8 mouse cellular contexts compared by ENCODE assay signal in the genomic region with DNA sequence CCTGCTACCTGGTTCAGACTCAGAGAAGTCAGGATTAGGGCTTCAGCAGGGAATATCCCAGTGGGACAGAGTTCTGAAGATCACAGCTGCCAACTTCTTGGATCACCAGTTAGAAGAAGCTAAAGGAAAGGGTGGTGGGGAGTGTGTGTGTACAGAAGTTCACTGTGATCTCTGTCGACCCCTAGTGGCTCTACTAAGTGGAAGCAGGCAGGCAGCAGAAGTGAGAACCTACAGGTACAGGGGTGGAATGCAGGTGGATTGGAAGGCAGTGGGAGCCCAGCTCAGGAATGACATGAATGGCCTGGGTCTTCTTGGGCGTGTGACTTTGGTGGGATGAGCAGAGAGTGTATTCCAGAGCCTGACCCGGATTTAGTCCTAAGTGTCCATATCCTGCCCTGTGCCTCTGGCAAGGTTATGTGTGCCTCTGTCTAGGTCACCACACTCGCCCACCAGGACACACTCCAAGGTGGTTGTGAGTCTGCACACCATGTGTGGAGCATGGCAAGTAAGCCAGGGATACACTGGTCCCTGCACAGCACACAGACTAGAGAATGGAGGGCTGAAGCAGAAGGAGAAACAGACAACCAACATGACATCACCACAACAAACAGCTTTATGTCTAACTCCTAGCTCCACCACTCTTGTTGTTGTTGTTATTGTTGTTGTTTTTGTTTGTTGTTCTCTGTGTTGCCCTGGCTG. TPM values are rescaled to one million over a fixed set of nuclear protein-coding genes. Genes with fewer than 3 reads are reported as not detected.
DNase-seq lines count a peak whose midpoint lies in the region; TF ChIP-seq lines count a peak whose summit lies in the region.

No protein-coding gene starts in this region.

- intact Hi-C loops in left cerebral cortex, postnatal 14 days (cut with DNase I), result loop anchor here (10.0 kb wide), 1 partner anchor 259 kb away; no protein-coding TSS in a partner anchor
- intact Hi-C loops in left cerebral cortex, postnatal 36 days (cut with DNase I), result loop anchor here (10.0 kb wide), 1 partner anchor 269 kb away; no protein-coding TSS in a partner anchor

- no peak overlapping the region for H3K27ac ChIP-seq in embryonic fibroblast, embryonic 13.5 days (ENCODE audit: insufficient read depth, low read length)

- peak; percentile 53; the same call in 1 of the 2 replicates for TF ChIP-seq CTCF in embryonic fibroblast, embryonic 13.5 days (IDR thresholded peaks at IDR 0.05; ENCODE audit: borderline replicate concordance, insufficient read depth, low read length)

- H3K4me1 ChIP-seq in embryonic fibroblast, embryonic 13.5 days (ENCODE audit: control insufficient read depth, insufficient read depth, low read length), result peaks cover 6% of the 10 kb centered on the region; the same call in 1 of the 2 replicates

- DNase-seq in left cerebral cortex, postnatal 14 days (ENCODE audit: low spot score in 2 of 2), result peak; percentile 39 to 40
- DNase-seq in left cerebral cortex, postnatal 36 days (ENCODE audit: low spot score in 2 of 2), result no peak
- DNase-seq in R1 (ENCODE audit: low read depth, low spot score), result peak; percentile 85
- DNase-seq in kidney, postnatal 14 days, result peak; percentile 72
- DNase-seq in naive thymus-derived CD4-positive, alpha-beta T cell, adult 2 months (ENCODE audit: low read depth), result peak; percentile 62
- DNase-seq in ovary, adult 18-20 months (ENCODE audit: low spot score), result no peak
- DNase-seq in testis, postnatal 10 days (ENCODE audit: low spot score), result no peak

- no peak for TF ChIP-seq POLR2A in embryonic fibroblast, embryonic 13.5 days (IDR thresholded peaks at IDR 0.05; ENCODE audit: low read depth, low read length)

- no peak overlapping the region for H3K4me3 ChIP-seq in embryonic fibroblast, embryonic 13.5 days (ENCODE audit: insufficient read depth, low read length)

RNA-seq across cellular contexts. Expression of a gene that starts 31.9 kb away (rescaled TPM):
- total RNA-seq in left cerebral cortex, postnatal 14 days (2021), result 1 to 10 TPM; 1.7 TPM
- total RNA-seq in left cerebral cortex, postnatal 36 days (2021), result 1 to 10 TPM in 1 of 2 experiments, under 1 TPM in 1; 0.86 to 3.1 TPM
- polyA plus RNA-seq in embryonic fibroblast, embryonic 13.5 days (2011; ENCODE audit: insufficient read length, low read depth, missing spikeins), result 1.5 TPM in 2 replicates

Comparison
In these comparisons a context has a peak if more than half of its experiments do, and no peak if none do; other contexts are left out.
1. DNase-seq: peak in left cerebral cortex, postnatal 14 days (2 of 2), R1 (single experiment), kidney, postnatal 14 days (single experiment) and naive thymus-derived CD4-positive, alpha-beta T cell, adult 2 months (single experiment); none in left cerebral cortex, postnatal 36 days (0 of 2), ovary, adult 18-20 months (single experiment) and testis, postnatal 10 days (single experiment).